Mouse (Mus musculus) kidney, postnatal 0 days (tissue): ENCODE results near the gene Palm. TPM values are rescaled to one million over a fixed set of nuclear protein-coding genes. Genes with fewer than 3 reads are reported as not detected.

Source experiments
- ATAC-seq: fragments of 200-750 bp; cut with Nextera tagmentation; replicated peaks from 2 replicates; pipeline ENCODE4 v1.8.0; 2017; ENCODE audit warnings: low read depth, moderate number of reproducible peaks, moderate TSS enrichment, moderate library complexity; ENCODE audit not compliant: low FRiP score
- DNase-seq: peaks from one replicate; pipeline ENCODE4 v3.0.0-alpha.2; 2016; ENCODE audit warnings: low spot score
- H3K27ac ChIP-seq: fragments of 300-500 bp; sonication (generic); 2 replicates; pipeline ENCODE4 v1.5.1; 2014; ENCODE audit warnings: mild to moderate bottlenecking
- H3K27me3 ChIP-seq: fragments of 300-500 bp; sonication (generic); 2 replicates; pipeline ENCODE4 v1.6.1; 2014; ENCODE audit warnings: low read length, mixed read lengths; ENCODE audit not compliant: insufficient read depth
- H3K36me3 ChIP-seq: fragments of 300-500 bp; sonication (generic); 2 replicates; pipeline ENCODE4 v1.6.1; 2014; ENCODE audit warnings: low read length, mixed read lengths; ENCODE audit not compliant: insufficient read depth
- H3K4me1 ChIP-seq: fragments of 300-500 bp; sonication (generic); replicated peaks from 2 replicates; pipeline ENCODE4 v1.6.1; 2014; ENCODE audit warnings: antibody characterized with exemption, low read length, mixed read lengths; ENCODE audit not compliant: insufficient read depth
- H3K4me2 ChIP-seq: fragments of 300-500 bp; sonication (generic); 2 replicates; pipeline ENCODE4 v1.6.1; 2014; ENCODE audit warnings: mild to moderate bottlenecking, low read length, moderate library complexity, mixed read lengths
- H3K4me3 ChIP-seq: fragments of 300-500 bp; sonication (generic); replicated peaks from 2 replicates; pipeline ENCODE4 v1.5.1; 2014; ENCODE audit warnings: low read depth, low read length
- H3K9ac ChIP-seq: fragments of 300-500 bp; sonication (generic); 2 replicates; pipeline ENCODE4 v1.6.1; 2014; ENCODE audit warnings: low read depth, low read length
- H3K9me3 ChIP-seq: fragments of 300-500 bp; sonication (generic); replicated peaks from 2 replicates; pipeline ENCODE4 v1.6.1; 2016; ENCODE audit warnings: low read length, inconsistent platforms, mixed read lengths
- CTCF ChIP-seq: IDR thresholded peaks from 2 replicates; pipeline ENCODE4 v1.5.1; 2016; ENCODE audit warnings: antibody characterized with exemption, low read depth, mild to moderate bottlenecking, moderate library complexity
- WGBS: fragments of 180-500 bp; shearing (Covaris S2); extraction: QIAGEN DNeasy Blood & Tissue Kit; methylation state at CpG from one replicate; pipeline ENCODE4 v1.1.7; 2014; 5-methylcytosine and 5-hydroxymethylcytosine counted together
- polyA plus RNA-seq: library from polyadenylated mRNA; unstranded; fragments of >200 nt; fragmentation: Nextera tagmentation; extraction: Ambion mirVana; gene quantifications from 2 replicates; pipeline ENCODE4 v1.2.1, GENCODE M21; 2015

Gene Palm
- polyA plus RNA-seq, 1 experiment from 2014 or later, result 132 TPM

DNA sequence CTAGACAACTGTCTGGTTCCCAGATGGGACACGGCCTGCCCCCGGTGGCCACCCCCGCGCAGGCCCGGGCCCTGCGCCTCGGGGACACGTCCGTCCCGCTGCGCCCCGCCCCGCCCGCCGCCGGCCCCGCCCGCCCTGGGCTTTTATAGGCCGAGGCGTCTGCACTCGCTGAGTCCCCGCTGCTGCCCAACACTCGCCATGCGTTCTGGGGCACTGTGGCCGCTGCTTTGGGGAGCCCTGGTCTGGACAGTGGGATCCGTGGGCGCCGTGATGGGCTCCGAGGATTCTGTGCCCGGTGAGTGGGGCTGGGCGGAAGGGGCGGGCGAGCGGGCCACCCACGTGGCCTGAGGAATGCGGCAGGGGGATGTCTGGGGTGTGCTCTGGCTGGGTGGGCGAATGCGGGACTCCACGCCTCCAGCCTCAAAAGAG lies 16.3 kb upstream of the Palm start, which contains the start of gene Fstl3:
Fstl3 (plus strand) TSS at position 170 of the 429 bp plus-strand sequence.
- 1% methylated on average over 39 of the region's 39 CpGs for WGBS
- Histone ChIP-seq H3K27ac (peak within 1 kb of the TSS; percentile 75), H3K9me3 (no peaks in the 10 kb centered on the region), H3K4me3 (peak within 1 kb of the TSS; percentile 51), H3K36me3 (no peaks in the 10 kb centered on the region), H3K9ac (peak within 1 kb of the TSS; percentile 67), H3K4me1 (peaks cover 21% of the 10 kb centered on the region; the same call in 1 of the 2 replicates), H3K27me3 (no peaks in the 10 kb centered on the region), H3K4me2 (peak within 1 kb of the TSS; percentile 76)
- no peak for ATAC-seq
- DNase-seq, result peak; percentile 67
- no peak for TF ChIP-seq CTCF

DNA sequence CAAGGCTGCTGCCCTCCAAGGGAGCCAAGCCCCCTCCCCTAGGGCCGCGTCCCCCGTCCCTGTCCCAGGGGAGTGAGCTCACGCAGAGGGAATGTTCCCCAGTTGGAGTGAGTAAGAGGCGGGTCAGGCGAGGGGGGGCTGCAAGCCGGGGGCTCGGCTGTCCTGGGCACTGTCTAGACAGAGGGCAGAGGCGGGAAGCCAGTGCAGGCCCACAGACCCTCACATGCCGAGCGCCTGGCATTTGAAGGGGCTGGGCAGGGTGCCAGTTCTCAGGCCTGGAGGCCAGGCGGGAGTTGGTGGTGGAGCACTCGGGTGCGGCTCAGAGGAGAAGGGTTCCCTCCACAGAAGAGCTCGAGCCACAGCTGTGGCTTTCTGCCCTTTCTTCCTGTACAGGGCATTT lies 15.4 kb upstream of the Palm start:
- DNase-seq (peak; percentile 75), ATAC-seq (no peak)
- Histone ChIP-seq H3K4me3 (peak overlapping the region; percentile 51), H3K36me3 (no peaks in the 10 kb centered on the region), H3K4me2 (peak overlapping the region; percentile 76), H3K27me3 (no peaks in the 10 kb centered on the region), H3K4me1 (peaks cover 21% of the 10 kb centered on the region; the same call in 1 of the 2 replicates), H3K9ac (no peak overlapping the region), H3K9me3 (no peaks in the 10 kb centered on the region), H3K27ac (peak overlapping the region; percentile 75)
- TF ChIP-seq CTCF, result no peak
- WGBS, result 6% methylated on average over 15 of the region's 15 CpGs

DNA sequence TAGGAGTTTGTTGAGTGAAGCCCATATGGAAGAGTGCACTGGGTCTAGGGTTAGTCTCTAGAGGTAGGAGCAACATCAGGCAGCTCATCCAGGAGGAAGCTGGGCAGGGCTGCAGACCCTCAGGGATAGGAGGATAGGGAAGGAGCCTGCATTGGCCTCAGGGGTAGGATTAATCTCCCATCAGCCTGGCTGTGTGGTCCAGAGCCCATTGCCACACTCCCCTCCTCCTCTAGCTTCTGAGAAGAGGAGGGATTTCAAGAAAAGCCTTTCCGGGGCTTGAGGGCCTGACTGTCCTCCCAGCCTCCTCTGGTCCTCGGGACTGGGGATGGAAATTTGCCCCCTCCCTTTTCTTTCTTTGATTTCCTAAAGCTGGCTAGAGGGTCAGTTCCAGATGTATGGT lies 14.2 kb upstream of the Palm start:
- Histone ChIP-seq H3K27ac (peak overlapping the region; percentile 75), H3K36me3 (no peaks in the 10 kb centered on the region), H3K27me3 (no peaks in the 10 kb centered on the region), H3K4me1 (peaks cover 21% of the 10 kb centered on the region; the same call in 1 of the 2 replicates), H3K4me3 (no peak overlapping the region), H3K9ac (no peak overlapping the region), H3K4me2 (peak overlapping the region; percentile 89; the same call in 1 of the 2 replicates), H3K9me3 (no peaks in the 10 kb centered on the region)
- ATAC-seq, result no peak
- no peak for DNase-seq
- WGBS, result 15% methylated on average over 2 of the region's 2 CpGs
- no peak for TF ChIP-seq CTCF

DNA sequence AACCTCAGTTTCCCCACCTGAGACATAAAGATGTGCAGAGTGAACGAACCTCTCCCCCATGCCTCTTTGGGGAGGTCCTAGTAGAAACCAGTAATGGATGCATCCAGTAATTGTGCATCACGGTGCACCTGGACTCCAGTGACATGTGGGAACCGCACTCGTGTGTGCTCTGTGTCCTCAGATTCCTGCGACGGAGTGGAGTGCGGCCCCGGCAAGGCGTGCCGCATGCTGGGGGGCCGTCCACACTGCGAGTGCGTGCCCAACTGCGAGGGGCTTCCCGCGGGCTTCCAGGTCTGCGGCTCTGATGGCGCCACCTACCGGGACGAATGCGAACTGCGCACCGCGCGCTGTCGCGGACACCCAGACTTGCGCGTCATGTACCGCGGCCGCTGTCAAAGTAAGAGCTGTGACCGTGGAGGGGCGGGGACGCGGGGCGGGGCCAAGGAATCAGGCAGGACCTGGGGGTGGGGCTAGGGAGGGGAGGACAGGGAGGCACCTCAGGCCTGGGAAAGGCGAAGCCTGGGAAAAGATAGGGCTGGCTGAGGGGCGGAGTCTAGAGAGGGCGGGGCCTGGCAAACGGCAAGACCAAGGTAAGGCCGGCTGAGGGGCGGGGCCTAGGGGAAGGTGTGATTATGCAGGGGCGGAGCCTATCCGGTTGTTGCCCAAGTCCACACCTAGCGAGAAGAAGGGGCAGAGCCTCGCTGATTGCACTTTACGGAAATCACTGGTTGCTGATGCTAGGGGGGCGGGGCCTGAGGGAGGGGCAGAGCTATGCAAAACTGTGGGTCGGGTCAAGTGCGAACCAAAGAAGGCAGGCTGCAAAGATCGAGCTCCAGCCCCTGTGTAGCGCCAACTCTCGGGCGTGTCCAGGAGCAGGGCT lies 13.3 kb upstream of the Palm start:
- peak overlapping the region; percentile 44; the same call in 1 of the 2 replicates for H3K27ac ChIP-seq
- 1% methylated on average over 55 of the region's 55 CpGs for WGBS
- H3K4me3 ChIP-seq, result peak overlapping the region; percentile 42
- H3K4me2 ChIP-seq, result peak overlapping the region; percentile 89
- peaks cover 21% of the 10 kb centered on the region; the same call in 1 of the 2 replicates for H3K4me1 ChIP-seq
- ATAC-seq (peak; percentile 91), DNase-seq (peak; percentile 98)
- TF ChIP-seq CTCF, result peak; percentile 89
- no peaks in the 10 kb centered on the region for H3K36me3 ChIP-seq
- H3K9ac ChIP-seq, result no peak overlapping the region
- no peaks in the 10 kb centered on the region for H3K27me3 ChIP-seq
- no peaks in the 10 kb centered on the region for H3K9me3 ChIP-seq

DNA sequence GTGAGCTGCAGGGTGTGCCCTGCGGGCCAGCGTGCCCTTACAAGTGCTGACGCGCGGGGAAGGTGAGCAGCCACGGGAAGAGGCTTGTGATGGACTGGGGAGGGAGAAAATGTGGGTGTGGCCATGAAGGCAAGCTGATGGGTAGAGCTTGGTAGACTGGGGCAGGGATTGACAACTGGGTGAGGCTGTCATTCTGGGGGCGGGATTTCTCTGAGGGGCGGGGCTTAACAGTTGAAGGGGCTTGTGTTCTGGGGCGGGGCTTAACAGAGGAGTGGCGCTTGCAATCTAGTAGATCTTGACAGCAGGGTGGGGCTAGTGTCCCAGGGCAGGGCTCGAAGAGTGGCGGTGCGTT lies 12.7 kb upstream of the Palm start:
- Histone ChIP-seq H3K27ac (peak overlapping the region; percentile 44; the same call in 1 of the 2 replicates), H3K36me3 (no peaks in the 10 kb centered on the region), H3K4me3 (peak overlapping the region; percentile 42), H3K27me3 (no peaks in the 10 kb centered on the region), H3K9ac (no peak overlapping the region), H3K4me1 (peaks cover 21% of the 10 kb centered on the region; the same call in 1 of the 2 replicates), H3K9me3 (no peaks in the 10 kb centered on the region), H3K4me2 (peak overlapping the region; percentile 89)
- WGBS, result 0% methylated on average over 13 of the region's 13 CpGs
- no peak for ATAC-seq
- no peak for TF ChIP-seq CTCF
- peak; percentile 79 for DNase-seq

DNA sequence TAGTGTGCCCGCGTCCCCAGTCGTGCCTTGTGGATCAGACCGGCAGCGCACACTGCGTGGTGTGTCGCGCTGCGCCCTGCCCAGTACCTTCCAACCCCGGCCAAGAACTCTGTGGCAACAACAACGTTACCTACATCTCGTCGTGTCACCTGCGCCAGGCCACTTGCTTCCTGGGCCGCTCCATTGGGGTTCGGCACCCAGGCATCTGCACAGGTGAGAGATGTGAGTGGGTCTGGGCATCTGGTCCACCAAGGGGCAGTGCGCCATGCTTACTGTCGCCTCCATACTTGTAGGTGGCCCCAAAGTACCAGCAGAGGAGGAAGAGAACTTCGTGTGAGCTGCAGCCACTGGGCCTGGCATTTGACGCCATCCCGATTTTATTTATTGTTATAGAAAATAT lies 12.2 kb upstream of the Palm start:
- WGBS, result 30% methylated on average over 21 of the region's 21 CpGs
- Histone ChIP-seq H3K4me2 (peak overlapping the region; percentile 89), H3K27ac (no peak overlapping the region), H3K4me1 (peaks cover 21% of the 10 kb centered on the region; the same call in 1 of the 2 replicates), H3K9me3 (no peaks in the 10 kb centered on the region), H3K27me3 (no peaks in the 10 kb centered on the region), H3K36me3 (no peaks in the 10 kb centered on the region), H3K4me3 (peak overlapping the region; percentile 42), H3K9ac (no peak overlapping the region)
- ATAC-seq (no peak), DNase-seq (no peak)
- TF ChIP-seq CTCF, result no peak
